Mouse (Mus musculus) olfactory bulb, adult 2 months (tissue): Measurements from ENCODE around the gene Mllt3.

Experiments
- CTCF ChIP-seq: fragments of 200-500 bp; IDR thresholded peaks from 2 replicates; pipeline ENCODE4 v1.5.1; 2012; ENCODE audit warnings: low read depth, mild to moderate bottlenecking, low read length, moderate library complexity; ENCODE audit not compliant: insufficient read depth
- POLR2A ChIP-seq: fragments of 200-500 bp; IDR thresholded peaks from 2 replicates; pipeline ENCODE4 v1.6.1; 2012; ENCODE audit warnings: mild to moderate bottlenecking, low read depth, low read length, moderate library complexity; ENCODE audit not compliant: insufficient read depth

DNA sequence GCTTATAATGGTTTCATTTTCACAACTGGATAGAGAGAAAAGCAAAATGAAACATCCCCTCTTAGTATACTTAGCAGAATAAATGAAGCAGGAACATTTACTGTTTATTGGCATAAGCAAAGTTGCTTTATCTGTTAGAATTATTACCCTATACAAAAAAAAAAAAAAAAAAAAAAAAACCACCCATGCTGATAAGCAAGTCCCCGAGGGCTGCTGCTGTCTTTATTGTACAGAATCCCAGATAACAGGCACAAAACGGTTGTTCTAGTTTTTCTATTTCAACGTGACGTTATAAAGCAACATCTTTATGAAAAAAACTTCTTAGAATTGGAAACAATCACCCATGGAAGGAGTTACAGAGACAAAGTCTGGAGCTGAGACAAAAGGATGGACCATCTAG lies 49.2 kb upstream of the Mllt3 start:
- TF ChIP-seq POLR2A (no peak), CTCF (no peak)
